Mouse (Mus musculus) testis, adult 2 months (tissue): ENCODE data around the gene Ppp2r5c.

Experiments
- CTCF ChIP-seq: fragments of 200-500 bp; IDR thresholded peaks from 2 replicates; pipeline ENCODE4 v1.5.1; 2012; ENCODE audit warnings: low read depth, mild to moderate bottlenecking, inconsistent platforms, low read length, moderate library complexity; ENCODE audit not compliant: control insufficient read depth, insufficient read depth, insufficient replicate concordance
- POLR2A ChIP-seq: fragments of 200-500 bp; IDR thresholded peaks from 2 replicates; pipeline ENCODE4 v1.6.1; 2012; ENCODE audit warnings: low read depth, mild to moderate bottlenecking, inconsistent platforms, low read length, moderate library complexity; ENCODE audit not compliant: control insufficient read depth

- TF ChIP-seq CTCF (no peak), POLR2A (no peak)
Measured at GRCm38 (mm10) chr12:110497013-110497412, 50.1 kb downstream of the Ppp2r5c start.
